Mouse (Mus musculus) ES-E14 (cell line): ENCODE data around the gene Slc28a1. TPM values are rescaled to one million over a fixed set of nuclear protein-coding genes. Genes with fewer than 3 reads are reported as not detected.

Experiments used
- DNase-seq: peaks from one replicate; pipeline ENCODE4 v3.0.0-alpha.2; 2013; ENCODE audit warnings: low read depth, low spot score
- H3K27ac ChIP-seq: 2 replicates; pipeline ENCODE4 v1.5.1; 2012; ENCODE audit warnings: low read depth, mild to moderate bottlenecking, low read length, moderate library complexity, mixed read lengths; ENCODE audit not compliant: poor library complexity, insufficient read depth, severe bottlenecking
- H3K36me3 ChIP-seq: 2 replicates; pipeline ENCODE4 v1.6.1; 2012; ENCODE audit warnings: mild to moderate bottlenecking, low read length, moderate library complexity, mixed read lengths; ENCODE audit not compliant: control insufficient read depth, poor library complexity, insufficient read depth, severe bottlenecking
- H3K4me1 ChIP-seq, 2 experiments: fragments of 150-350 bp in 1 of 2; sonication (generic) in 1 of 2; 2 replicates each; pipeline ENCODE4 v1.6.1; 2012; ENCODE audit warnings: low read length in 2 of 2, mild to moderate bottlenecking in 1 of 2, mixed read lengths in 1 of 2; ENCODE audit not compliant: control insufficient read depth in 2 of 2, insufficient read depth in 2 of 2, poor library complexity in 1 of 2
- H3K4me3 ChIP-seq, 2 experiments: fragments of 150-350 bp in 1 of 2; sonication (generic) in 1 of 2; 2 replicates each; pipeline ENCODE4 v1.5.1; 2012; ENCODE audit warnings: low read length in 2 of 2, low read depth in 1 of 2, mild to moderate bottlenecking in 1 of 2, mixed read lengths in 1 of 2; ENCODE audit not compliant: insufficient read depth in 1 of 2, poor library complexity in 1 of 2, severe bottlenecking in 1 of 2
- H3K9ac ChIP-seq: 2 replicates; pipeline ENCODE4 v1.6.1; 2012; ENCODE audit warnings: low read depth, mild to moderate bottlenecking, low read length, mixed read lengths; ENCODE audit not compliant: poor library complexity, insufficient read depth, severe bottlenecking
- H3K9me3 ChIP-seq: fragments of 150-350 bp; sonication (generic); 2 replicates; pipeline ENCODE4 v1.6.1; 2012; ENCODE audit warnings: low read depth, mild to moderate bottlenecking, low read length; ENCODE audit not compliant: control insufficient read depth, insufficient read depth
- CHD2 ChIP-seq: IDR thresholded peaks from 2 replicates; pipeline ENCODE4 v1.6.1; 2014; ENCODE audit warnings: mild to moderate bottlenecking, low read depth, low read length, inconsistent platforms
- HCFC1 ChIP-seq: IDR thresholded peaks from 2 replicates; pipeline ENCODE4 v1.6.1; 2012; ENCODE audit warnings: low read length, inconsistent platforms, borderline replicate concordance; ENCODE audit not compliant: insufficient read depth
- MAFK ChIP-seq: IDR thresholded peaks from 2 replicates; pipeline ENCODE4 v1.6.1; 2014; ENCODE audit warnings: mild to moderate bottlenecking, low read depth, low read length, inconsistent platforms; ENCODE audit not compliant: insufficient read depth
- ZC3H11A ChIP-seq: IDR thresholded peaks from 2 replicates; pipeline ENCODE4 v1.6.1; 2012; ENCODE audit warnings: low read depth, mild to moderate bottlenecking, inconsistent platforms, low read length, borderline replicate concordance
- ZNF384 ChIP-seq: IDR thresholded peaks from 2 replicates; pipeline ENCODE4 v1.6.1; 2012; ENCODE audit warnings: low read depth, low read length, inconsistent platforms
- in situ Hi-C, 2 experiments: fragments of 600-800 bp; cut with MboI; formaldehyde crosslinking; loops; one replicate each; pipeline ENCODE4 v1.15.1; 2025; ENCODE audit warnings: low sequenced_read_pairs in 2 of 2, inconsistent platforms in 1 of 2; ENCODE audit not compliant: unreplicated experiment in 2 of 2
- total RNA-seq: library from RNA; depleted of rRNA; stranded (reverse); fragments of 300-350 nt; gene quantifications from 2 replicates; pipeline ENCODE4 v1.2.3, GENCODE M21; 2012

Gene Slc28a1
- total RNA-seq, 1 experiment = 44.8 TPM

DNA sequence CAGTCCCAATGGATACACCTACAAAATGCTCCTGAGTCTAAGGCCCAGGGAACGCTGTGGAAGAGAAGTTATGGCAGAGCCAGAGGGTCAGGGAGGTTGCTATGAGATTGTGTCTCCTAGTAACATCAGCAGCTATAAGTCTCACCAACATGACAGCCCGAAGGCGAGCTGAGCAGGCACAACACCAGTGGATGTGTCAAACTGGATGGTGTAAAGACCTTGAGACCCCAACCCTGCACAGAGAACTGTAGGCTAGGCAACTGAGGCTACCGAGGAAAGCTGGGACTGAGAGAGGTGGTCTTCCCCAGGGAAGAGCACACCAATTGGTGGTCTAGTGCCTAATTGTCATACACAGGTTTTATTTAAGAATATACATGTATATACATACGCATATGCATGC is 6.4 kb upstream of the Slc28a1 start:
- DNase-seq = no peak
- no peak overlapping the region for H3K9ac ChIP-seq
- no peak for TF ChIP-seq MAFK
- no peak for TF ChIP-seq ZC3H11A
- TF ChIP-seq ZNF384 = no peak
- no peak for TF ChIP-seq CHD2
- TF ChIP-seq HCFC1 = no peak
- peaks cover 9 to 15% of the 10 kb centered on the region in 2 experiments; a peak in 3 of 4 replicates for H3K4me1 ChIP-seq
- H3K36me3 ChIP-seq = no peaks in the 10 kb centered on the region
- no peak overlapping the region for H3K27ac ChIP-seq
- in situ Hi-C loops = no loop called here
- no peak overlapping the region for H3K4me3 ChIP-seq
- H3K9me3 ChIP-seq = no peaks in the 10 kb centered on the region

- H3K27ac ChIP-seq = no peak overlapping the region
- H3K9me3 ChIP-seq = no peaks in the 10 kb centered on the region
- H3K36me3 ChIP-seq = no peaks in the 10 kb centered on the region
- H3K4me3 ChIP-seq = no peak overlapping the region
- in situ Hi-C loops = no loop called here
- TF ChIP-seq CHD2 (no peak), HCFC1 (no peak), MAFK (no peak), ZNF384 (no peak)
- DNase-seq = no peak
- no peak overlapping the region for H3K9ac ChIP-seq
- H3K4me1 ChIP-seq = peaks cover 9 to 17% of the 10 kb centered on the region in 2 experiments; a peak in 3 of 4 replicates
Observed at GRCm38 (mm10) chr7:81109717-81110651, 4.6 kb upstream of the Slc28a1 start.

GRCm38 (mm10) chr7:81110791-81111190 is 3.8 kb upstream of the Slc28a1 start:
- no peak overlapping the region for H3K4me3 ChIP-seq
- in situ Hi-C loops = no loop called here

DNA sequence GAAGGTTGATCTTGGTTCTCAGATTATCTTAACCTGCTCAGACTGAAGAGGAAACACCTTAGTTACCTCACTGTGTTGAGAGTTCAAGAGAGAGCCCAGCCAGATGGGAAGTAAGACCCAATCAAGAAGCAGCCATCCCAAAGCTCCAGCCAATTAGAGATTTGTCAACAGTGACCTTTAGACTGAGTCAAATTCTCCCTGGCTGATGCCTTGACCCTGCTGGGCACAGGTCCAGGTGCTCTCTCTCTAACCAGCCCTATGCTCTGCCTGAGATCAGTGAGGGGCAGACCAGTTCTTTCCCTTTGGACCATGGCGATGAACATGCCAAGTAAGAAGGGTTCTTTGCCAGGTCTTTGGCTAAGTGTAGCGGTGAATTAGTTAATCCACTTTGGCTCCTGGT is 2.9 kb upstream of the Slc28a1 start:
- H3K9ac ChIP-seq = no peak overlapping the region
- in situ Hi-C loops = no loop called here
- H3K4me1 ChIP-seq = peaks cover 9 to 17% of the 10 kb centered on the region in 2 experiments; a peak in 3 of 4 replicates
- H3K27ac ChIP-seq = no peak overlapping the region
- no peaks in the 10 kb centered on the region for H3K9me3 ChIP-seq
- no peak for DNase-seq
- H3K36me3 ChIP-seq = no peaks in the 10 kb centered on the region
- TF ChIP-seq ZNF384 (no peak), HCFC1 (no peak), MAFK (no peak), CHD2 (no peak), ZC3H11A (no peak)
- H3K4me3 ChIP-seq = no peak overlapping the region

More at GRCm38 (mm10) chr7:81110791-81111190, 3.8 kb upstream of the Slc28a1 start:
- no peak for DNase-seq
- TF ChIP-seq ZNF384 (no peak), CHD2 (no peak), MAFK (no peak), ZC3H11A (no peak), HCFC1 (no peak)
- Histone ChIP-seq H3K9ac (no peak overlapping the region), H3K4me1 (peaks cover 9 to 17% of the 10 kb centered on the region in 2 experiments; a peak in 3 of 4 replicates), H3K27ac (no peak overlapping the region), H3K9me3 (no peaks in the 10 kb centered on the region), H3K36me3 (no peaks in the 10 kb centered on the region)
